ENCODE assay signal across 9 mouse cellular contexts in genomic region chr9:26776122-26776902, GRCm38 (mm10). TPM values are rescaled to one million over a fixed set of nuclear protein-coding genes. Genes with fewer than 3 reads are reported as not detected.
DNase-seq lines count a peak whose midpoint lies in the region; ATAC-seq lines count a peak whose summit lies in the region.
"Had no signal": no experiment of that assay in that cellular context is flagged by ENCODE, and none has a peak within 500 bp of the region (broad histone marks: within the 10 kb centered on the region; RNA-seq: fewer than 3 reads in every experiment).

No protein-coding gene starts in this region.

- no peak for ATAC-seq in kidney, embryonic 15.5 days (replicated peaks; ENCODE audit: low FRiP score)
- peak; percentile 75; the same call in 1 of the 2 replicates for ATAC-seq in common myeloid progenitor, adult 5-6 weeks (replicated peaks; ENCODE audit: low read depth, poor library complexity, severe bottlenecking)
- ATAC-seq in hindbrain, embryonic 11.5 days (ENCODE audit: low FRiP score), result peak; percentile 55
- peak; percentile 63; the same call in 1 of the 2 replicates for ATAC-seq in limb, embryonic 13.5 days (ENCODE audit: low FRiP score, low read depth)

- no peaks in the 10 kb centered on the region for H3K36me3 ChIP-seq in kidney, embryonic 15.5 days
- H3K36me3 ChIP-seq in hindbrain, embryonic 11.5 days (ENCODE audit: control insufficient read depth, insufficient read depth, low read length), result no peaks in the 10 kb centered on the region
- no peaks in the 10 kb centered on the region for H3K36me3 ChIP-seq in limb, embryonic 13.5 days
- H3K36me3 ChIP-seq: liver, embryonic 15.5 days had no signal

- no peaks in the 10 kb centered on the region for H3K27me3 ChIP-seq in kidney, embryonic 15.5 days
- no peaks in the 10 kb centered on the region for H3K27me3 ChIP-seq in hindbrain, embryonic 11.5 days (ENCODE audit: control insufficient read depth, insufficient read depth, low read length)
- no peaks in the 10 kb centered on the region for H3K27me3 ChIP-seq in limb, embryonic 13.5 days
- H3K27me3 ChIP-seq: liver, embryonic 15.5 days had no signal

- no peaks in the 10 kb centered on the region for H3K4me1 ChIP-seq in kidney, embryonic 15.5 days
- no peaks in the 10 kb centered on the region for H3K4me1 ChIP-seq in hindbrain, embryonic 11.5 days (replicated peaks; ENCODE audit: control insufficient read depth, insufficient read depth, low read length)
- H3K4me1 ChIP-seq in limb, embryonic 13.5 days, result no peaks in the 10 kb centered on the region
- H3K4me1 ChIP-seq: liver, embryonic 15.5 days had no signal

- H3K9me3 ChIP-seq in kidney, embryonic 15.5 days (replicated peaks), result no peaks in the 10 kb centered on the region
- H3K9me3 ChIP-seq in hindbrain, embryonic 11.5 days (ENCODE audit: control insufficient read depth, low read length), result no peaks in the 10 kb centered on the region
- no peaks in the 10 kb centered on the region for H3K9me3 ChIP-seq in limb, embryonic 13.5 days
- H3K9me3 ChIP-seq: liver, embryonic 15.5 days had no signal

- peak; percentile 29 to 41 for DNase-seq in kidney, adult 8-10 months
- DNase-seq in MN1 (ENCODE audit: low spot score), result peak; percentile 40
- DNase-seq in hindbrain, embryonic 11.5 days (ENCODE audit: low spot score), result peak; percentile 72
- peak; percentile 50 for DNase-seq in retina, adult 2 months (ENCODE audit: low read depth, low spot score)
- DNase-seq in urinary bladder, adult 18-20 months (ENCODE audit: low spot score in 2 of 2), result no peak

- H3K9ac ChIP-seq in kidney, embryonic 15.5 days, result no peak overlapping the region
- H3K9ac ChIP-seq in hindbrain, embryonic 11.5 days (ENCODE audit: low read depth, low read length), result no peak overlapping the region
- no peak overlapping the region for H3K9ac ChIP-seq in limb, embryonic 13.5 days
- H3K9ac ChIP-seq: liver, embryonic 15.5 days had no signal

- H3K27ac ChIP-seq in kidney, embryonic 15.5 days, result no peak overlapping the region
- no peak overlapping the region for H3K27ac ChIP-seq in hindbrain, embryonic 11.5 days (ENCODE audit: low read depth, low read length)
- no peak overlapping the region for H3K27ac ChIP-seq in limb, embryonic 13.5 days
- H3K27ac ChIP-seq: liver, embryonic 15.5 days had no signal

- H3K4me2 ChIP-seq in kidney, embryonic 15.5 days, result no peak overlapping the region
- H3K4me2 ChIP-seq in hindbrain, embryonic 11.5 days (replicated peaks; ENCODE audit: low read depth, low read length), result no peak overlapping the region
- H3K4me2 ChIP-seq in limb, embryonic 13.5 days (replicated peaks), result no peak overlapping the region
- H3K4me2 ChIP-seq: liver, embryonic 15.5 days had no signal

- no peak overlapping the region for H3K4me3 ChIP-seq in kidney, embryonic 15.5 days (replicated peaks)
- no peak overlapping the region for H3K4me3 ChIP-seq in hindbrain, embryonic 11.5 days (ENCODE audit: low read depth, low read length)
- no peak overlapping the region for H3K4me3 ChIP-seq in limb, embryonic 13.5 days
- H3K4me3 ChIP-seq: liver, embryonic 15.5 days had no signal

- WGBS in kidney, embryonic 15.5 days, result 64% methylated on average over 6 of the region's 6 CpGs
- WGBS in hindbrain, embryonic 11.5 days, result 63% methylated on average over 6 of the region's 6 CpGs
- WGBS in limb, embryonic 13.5 days, result 62% methylated on average over 6 of the region's 6 CpGs

RNA-seq across cellular contexts. Expression of gene Glb1l2, which starts 30.0 kb away (rescaled TPM):
- 33.2 and 34.0 TPM in 2 replicates for polyA plus RNA-seq in kidney, embryonic 15.5 days (2015; fragmentation: Nextera tagmentation; extraction: Ambion mirVana)
- total RNA-seq in common myeloid progenitor, adult 5-6 weeks (2017), result 0.39 TPM in 1 of 2 replicates, not detected in the other
- 3.7 and 4.5 TPM in 2 replicates for polyA plus RNA-seq in hindbrain, embryonic 11.5 days (2014; fragmentation: Nextera tagmentation; extraction: Ambion mirVana)
- polyA plus RNA-seq in limb, embryonic 13.5 days (2015; fragmentation: Nextera tagmentation; extraction: Ambion mirVana), result 3.4 and 3.6 TPM in 2 replicates

RNA-seq across cellular contexts. Expression of gene B3gat1, which starts 42.8 kb away (rescaled TPM):
- polyA plus RNA-seq in kidney, embryonic 15.5 days (2015; fragmentation: Nextera tagmentation; extraction: Ambion mirVana), result 0.15 and 0.21 TPM in 2 replicates
- not detected in 2 replicates for total RNA-seq in common myeloid progenitor, adult 5-6 weeks (2017)
- 7.3 and 8.6 TPM in 2 replicates for polyA plus RNA-seq in hindbrain, embryonic 11.5 days (2014; fragmentation: Nextera tagmentation; extraction: Ambion mirVana)
- 0.19 and 0.46 TPM in 2 replicates for polyA plus RNA-seq in limb, embryonic 13.5 days (2015; fragmentation: Nextera tagmentation; extraction: Ambion mirVana)
- polyA plus RNA-seq: liver, embryonic 15.5 days had no signal

Comparison
In these comparisons a context has a peak if more than half of its experiments do, and no peak if none do; other contexts are left out.
1. DNase-seq: peak in kidney, adult 8-10 months (2 of 2), MN1 (single experiment), hindbrain, embryonic 11.5 days (single experiment) and retina, adult 2 months (single experiment); none in urinary bladder, adult 18-20 months (0 of 2).